Mouse (Mus musculus) C2C12 (cell line): ENCODE measurements around the gene Hist1h2ba.

Experiments
- CEBPB ChIP-seq: IDR thresholded peaks from one replicate; pipeline ENCODE4 v1.6.1; 2011; ENCODE audit warnings: low read depth, mild to moderate bottlenecking, control low read depth, moderate library complexity
- CTCF ChIP-seq: IDR thresholded peaks from one replicate; pipeline ENCODE4 v1.5.1; 2011; ENCODE audit not compliant: control insufficient read depth, insufficient read depth, insufficient read length
- MAX ChIP-seq: IDR thresholded peaks from one replicate; pipeline ENCODE4 v1.6.1; 2011; ENCODE audit warnings: mild to moderate bottlenecking, control low read depth
- MYOD1 ChIP-seq: IDR thresholded peaks from one replicate; pipeline ENCODE4 v1.6.1; 2011; ENCODE audit warnings: low read depth; ENCODE audit not compliant: control insufficient read depth, insufficient read length
- MYOG ChIP-seq: IDR thresholded peaks from one replicate; pipeline ENCODE4 v1.6.1; 2011; ENCODE audit not compliant: control insufficient read depth, insufficient read length; ENCODE audit errors: extremely low read depth
- USF1 ChIP-seq: IDR thresholded peaks from one replicate; pipeline ENCODE4 v1.6.1; 2011; ENCODE audit warnings: low read depth, mild to moderate bottlenecking, control low read depth, moderate library complexity

DNA sequence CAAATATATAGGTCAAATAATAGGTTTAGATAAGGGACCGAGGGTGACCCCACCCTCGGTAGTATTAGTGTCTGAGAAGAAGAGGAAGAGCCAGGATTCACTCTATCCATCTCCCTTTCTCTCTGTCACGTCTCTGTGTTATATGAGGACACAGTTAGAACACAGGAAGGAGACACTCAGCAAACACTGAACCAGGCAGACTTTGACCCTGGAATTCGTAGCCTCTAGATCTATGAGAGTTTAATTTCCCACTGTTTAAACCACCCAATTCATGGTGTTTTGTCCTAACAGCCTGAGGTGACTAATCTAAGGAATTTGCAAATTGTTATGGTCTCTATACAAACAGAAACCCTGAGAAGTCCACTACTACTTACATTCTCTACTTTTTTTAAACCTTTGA, 16.3 kb downstream of the Hist1h2ba start:
- TF ChIP-seq CTCF (no peak), MAX (no peak), MYOD1 (no peak), USF1 (no peak), MYOG (no peak), CEBPB (no peak)
